Mouse (Mus musculus) Muller cell, postnatal 12 days (primary cell): Measurements from ENCODE around the gene Lekr1.

Source experiments
- DNase-seq: peaks from one replicate; pipeline ENCODE4 v3.0.0-alpha.2; 2015; ENCODE audit errors: inconsistent ontology term

The Lekr1 gene

DNA sequence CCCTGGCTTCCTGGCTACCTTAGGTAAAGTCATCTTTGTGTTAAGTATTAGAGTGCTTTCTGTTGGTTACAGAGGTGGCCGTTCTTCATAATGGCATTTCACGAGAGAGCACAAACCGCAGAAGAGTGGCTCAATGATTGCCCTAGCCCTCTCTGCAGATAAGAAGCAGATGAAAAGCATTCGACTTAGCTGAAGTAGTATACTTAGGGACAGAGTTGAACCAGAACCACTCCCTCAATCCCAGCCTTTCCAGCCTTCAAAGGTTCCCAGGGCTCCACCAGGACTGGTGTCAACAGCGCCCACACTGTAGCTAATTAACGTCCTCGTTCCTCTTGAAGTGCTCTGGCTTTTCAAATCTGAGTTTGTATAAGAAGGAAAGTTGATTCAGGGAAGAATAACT, 166.4 kb downstream of the Lekr1 start:
- no peak for DNase-seq

DNA sequence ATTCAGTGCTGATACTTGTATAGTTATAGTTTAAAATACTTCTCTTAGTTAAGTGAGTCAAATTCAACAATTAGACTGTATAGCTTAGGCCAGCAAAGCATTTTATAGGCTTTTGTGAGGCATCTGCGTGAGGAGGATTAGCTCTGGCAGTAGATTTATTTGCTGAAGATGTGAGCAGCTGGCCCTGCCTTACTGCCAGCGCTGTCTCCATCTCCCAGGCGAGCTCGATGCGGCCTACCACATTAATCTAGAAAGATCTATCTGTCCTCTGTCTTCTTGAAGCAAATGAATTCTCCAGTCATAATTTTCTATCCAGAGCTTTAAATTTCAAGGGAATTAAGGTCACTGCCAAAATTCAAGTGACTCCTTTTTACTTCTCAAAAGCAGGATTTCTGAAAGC, 170.4 kb downstream of the Lekr1 start:
- DNase-seq = no peak

DNA sequence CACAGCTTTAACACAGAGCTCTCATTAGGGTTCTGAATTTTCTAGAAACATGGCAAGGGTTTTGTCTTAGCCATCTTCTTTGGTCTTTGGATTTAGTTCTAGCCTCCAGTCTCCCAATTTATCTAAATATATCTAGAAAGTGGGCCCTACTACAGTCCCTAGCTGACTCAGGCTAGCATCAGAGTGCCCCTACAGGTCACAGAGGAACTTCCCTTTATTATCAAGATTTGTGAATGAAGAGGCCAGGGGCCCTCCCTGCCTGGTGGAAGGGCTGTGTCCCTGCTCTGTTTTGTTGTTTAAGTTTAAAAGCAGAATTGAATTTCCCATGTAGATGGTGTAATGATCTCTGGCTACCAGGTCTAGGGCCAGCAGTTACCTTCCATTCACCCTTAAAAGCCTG, 173.6 kb downstream of the Lekr1 start:
- no peak for DNase-seq

DNA sequence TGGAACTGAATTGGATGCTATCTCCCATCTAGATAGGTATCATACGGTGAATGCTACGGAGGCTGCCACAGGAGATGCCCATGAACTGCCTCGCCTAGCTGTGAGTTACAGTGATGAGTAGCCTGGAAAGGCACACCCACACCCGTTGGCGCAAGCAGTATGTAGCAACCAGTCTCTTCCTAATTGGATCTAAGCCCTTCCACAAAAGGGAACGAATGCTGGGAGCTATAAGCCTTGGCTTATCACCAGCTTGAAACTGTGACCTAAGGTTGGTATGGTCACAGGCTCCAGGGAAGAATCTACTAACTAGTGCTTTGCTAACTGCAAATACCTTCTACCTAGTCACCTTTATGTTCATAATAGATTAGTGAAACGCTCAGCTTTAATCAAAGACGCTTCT, 175.1 kb downstream of the Lekr1 start:
- DNase-seq = no peak

DNA sequence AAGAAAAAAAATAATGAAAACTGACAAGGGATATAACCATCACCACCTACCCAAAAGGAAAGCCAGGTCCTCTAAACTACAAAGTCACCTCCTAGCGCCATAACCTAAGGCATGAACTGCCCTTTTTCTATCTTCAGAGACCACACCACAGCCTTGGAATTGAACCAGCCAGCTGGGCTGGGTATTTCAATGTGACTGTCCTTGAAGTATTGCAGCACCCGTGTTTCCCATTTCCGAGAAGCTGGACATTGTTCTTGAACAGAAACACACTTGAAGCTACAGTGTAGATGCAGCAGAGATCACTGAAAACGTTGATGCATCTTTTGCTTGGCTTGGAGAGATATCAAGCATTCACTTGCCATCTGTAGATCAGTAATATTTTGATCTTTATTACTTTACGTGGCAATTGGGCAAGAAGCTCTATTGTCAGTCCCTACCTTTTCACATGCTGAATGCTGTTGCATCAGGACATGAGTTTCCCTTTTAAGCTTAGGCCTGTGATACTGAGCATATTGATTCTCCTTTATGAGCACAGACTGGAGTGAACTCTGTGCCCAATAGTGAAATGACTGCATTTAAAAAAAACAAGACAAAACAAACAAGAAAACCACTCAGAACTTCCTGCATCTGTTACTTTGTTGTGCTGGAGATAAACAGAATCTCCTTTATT, 176.6 kb downstream of the Lekr1 start:
- DNase-seq = no peak

DNA sequence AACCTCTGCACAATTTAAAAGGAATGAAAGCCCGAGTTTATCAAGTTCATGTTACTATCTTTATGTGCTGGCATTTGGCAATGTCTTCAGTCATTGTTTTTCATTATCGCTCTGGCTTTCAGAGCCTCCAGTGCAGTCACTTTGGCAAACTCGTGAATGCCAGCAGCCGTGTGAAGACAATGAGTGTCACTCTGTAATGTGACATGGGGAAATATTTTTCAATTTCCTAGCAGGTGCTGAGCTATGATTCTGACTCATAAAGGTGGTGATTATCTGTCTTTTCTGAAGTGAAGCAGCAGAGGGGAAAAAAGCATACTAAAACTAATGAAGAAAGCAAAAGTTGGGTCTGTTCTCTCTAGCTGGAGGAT, 177.1 kb downstream of the Lekr1 start:
- DNase-seq = peak; percentile 26

DNA sequence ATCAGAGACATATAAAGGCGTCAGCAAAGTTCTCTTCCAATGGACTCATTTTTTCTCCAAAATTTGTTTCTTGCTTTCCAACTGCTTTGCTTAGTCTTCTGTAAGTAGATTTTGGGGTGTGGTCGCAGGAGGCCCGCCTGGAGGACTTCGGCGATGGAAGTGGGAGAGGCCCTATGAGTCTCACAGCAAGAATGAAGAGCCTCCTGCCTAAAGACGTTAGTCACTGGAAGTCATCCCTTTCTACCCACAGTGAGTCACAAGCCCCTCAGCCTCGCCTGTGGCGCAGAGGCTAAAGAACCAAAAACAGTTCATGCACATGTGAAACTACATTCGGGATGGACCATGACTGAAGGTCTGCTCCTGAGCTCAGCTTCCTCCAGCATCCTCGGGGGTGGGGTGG, 178.3 kb downstream of the Lekr1 start:
- peak; percentile 72 for DNase-seq

DNA sequence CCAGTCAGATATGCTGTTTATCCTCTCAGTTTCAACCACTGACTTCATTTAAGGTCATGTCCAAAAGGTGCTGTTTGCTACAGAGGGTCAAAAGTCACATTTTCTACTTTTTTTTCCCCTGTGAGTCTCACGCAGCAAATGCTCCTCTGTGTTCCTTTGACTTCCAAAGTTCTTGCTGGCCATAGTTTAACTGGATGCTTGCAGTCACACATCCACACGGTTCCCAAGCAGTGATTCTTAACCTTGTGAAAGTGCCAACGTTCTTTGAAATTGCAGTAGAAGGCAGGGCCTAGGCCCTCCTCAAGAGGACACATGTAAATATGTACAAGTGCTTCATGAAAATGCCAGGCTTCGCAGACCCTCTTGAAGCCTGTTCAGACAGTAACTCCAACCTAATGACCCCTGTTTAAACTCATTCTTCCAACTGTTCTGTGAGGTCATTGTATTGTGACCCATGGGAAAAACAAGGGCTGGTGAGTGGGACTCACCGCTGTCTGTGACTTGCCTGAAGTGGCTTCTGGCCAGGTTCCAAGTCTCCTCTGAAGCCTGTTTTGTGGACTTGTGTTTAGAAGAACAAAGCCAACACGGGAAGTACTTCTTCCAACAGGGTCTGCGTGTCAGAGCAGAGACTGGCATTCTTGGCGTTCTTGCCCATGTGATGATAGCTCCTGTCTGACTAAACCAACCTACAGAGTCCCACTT, 179.0 kb downstream of the Lekr1 start:
- DNase-seq = peak; percentile 38

DNA sequence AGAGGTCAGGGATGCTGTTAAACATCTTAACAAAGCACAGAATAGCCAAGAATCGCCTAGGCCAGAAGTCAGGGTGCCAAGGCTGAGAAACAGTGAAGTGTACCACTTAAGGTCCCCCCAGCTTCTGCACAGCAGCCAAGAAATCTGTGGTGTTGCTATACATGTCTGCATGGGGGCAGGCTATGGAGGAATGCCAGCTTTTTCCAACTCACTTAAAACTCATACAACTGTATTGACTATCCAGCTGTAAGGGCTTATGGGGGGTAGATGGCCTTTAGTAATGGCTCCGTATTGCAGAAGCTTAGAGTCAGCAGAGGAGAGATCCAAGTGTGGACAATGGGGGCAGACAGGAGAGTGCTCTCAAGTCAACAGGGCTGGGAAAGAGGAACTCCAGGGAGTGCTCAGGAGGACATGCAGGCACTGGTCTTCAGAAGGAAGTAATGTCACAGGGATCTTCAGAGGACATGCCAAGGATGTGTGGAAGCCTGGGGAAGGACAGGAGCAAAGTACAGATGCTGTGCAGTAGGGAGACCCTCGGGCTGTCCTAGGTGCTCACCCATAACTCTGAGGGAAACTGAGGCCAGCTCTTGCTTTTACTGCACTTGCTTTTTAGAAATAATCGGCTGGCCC, 181.2 kb downstream of the Lekr1 start:
- no peak for DNase-seq

DNA sequence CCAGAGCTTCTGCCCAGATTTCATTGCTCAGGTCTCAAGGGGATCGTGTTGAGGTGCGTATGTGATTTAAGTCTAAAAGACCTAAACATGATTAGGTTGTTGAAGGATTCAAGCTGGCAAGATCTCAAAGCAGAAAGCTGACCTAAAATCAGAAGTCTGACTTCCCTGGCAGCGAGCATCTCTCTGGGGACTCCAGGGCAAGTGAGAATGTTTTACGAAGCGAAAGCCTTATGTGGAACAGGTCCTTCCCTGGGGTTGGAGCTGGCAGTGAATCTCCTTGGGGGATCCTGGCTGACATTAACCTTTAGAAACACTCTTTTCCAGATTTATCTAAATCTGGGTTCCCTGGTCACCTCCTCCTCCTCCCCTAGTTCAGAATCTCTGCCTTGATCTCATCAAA, 187.7 kb downstream of the Lekr1 start:
- no peak for DNase-seq

DNA sequence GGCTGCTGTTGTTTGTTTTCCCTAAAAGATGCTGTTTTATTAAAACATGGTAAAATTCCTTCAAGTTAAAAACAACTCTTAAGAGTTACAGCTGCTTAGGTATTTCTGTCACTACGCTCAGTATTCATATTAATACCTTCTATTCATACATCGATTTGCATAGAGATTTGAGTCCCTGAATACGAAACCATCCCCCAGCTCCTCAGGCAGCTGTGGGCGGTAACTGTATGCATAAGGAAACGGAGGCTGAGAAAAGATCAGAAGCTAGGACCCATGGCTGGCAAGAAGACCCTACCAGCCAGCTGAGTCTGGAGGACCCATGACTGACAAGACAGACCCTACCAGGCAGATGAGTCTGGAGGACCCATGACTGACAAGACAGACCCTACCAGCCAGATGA, 189.5 kb downstream of the Lekr1 start:
- no peak for DNase-seq

DNA sequence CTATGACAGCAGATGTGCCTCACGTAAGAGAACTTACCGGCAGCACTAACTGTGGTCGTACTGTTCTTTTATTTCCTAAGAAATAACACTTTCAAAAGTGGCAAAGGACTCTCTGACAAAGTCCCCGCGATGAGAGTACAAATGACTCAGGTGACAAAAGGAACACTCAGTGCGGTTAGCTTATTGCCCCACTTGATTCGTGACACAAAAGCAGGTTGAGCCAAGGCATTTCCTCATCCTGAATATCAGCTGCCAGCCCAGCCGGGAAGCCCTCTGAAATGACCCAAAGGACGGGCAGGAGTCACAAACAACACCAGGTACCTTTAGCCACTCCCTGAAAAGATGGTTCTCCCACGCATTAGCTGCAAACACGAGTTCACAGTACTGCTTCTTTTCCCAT, 192.1 kb downstream of the Lekr1 start:
- DNase-seq = no peak

DNA sequence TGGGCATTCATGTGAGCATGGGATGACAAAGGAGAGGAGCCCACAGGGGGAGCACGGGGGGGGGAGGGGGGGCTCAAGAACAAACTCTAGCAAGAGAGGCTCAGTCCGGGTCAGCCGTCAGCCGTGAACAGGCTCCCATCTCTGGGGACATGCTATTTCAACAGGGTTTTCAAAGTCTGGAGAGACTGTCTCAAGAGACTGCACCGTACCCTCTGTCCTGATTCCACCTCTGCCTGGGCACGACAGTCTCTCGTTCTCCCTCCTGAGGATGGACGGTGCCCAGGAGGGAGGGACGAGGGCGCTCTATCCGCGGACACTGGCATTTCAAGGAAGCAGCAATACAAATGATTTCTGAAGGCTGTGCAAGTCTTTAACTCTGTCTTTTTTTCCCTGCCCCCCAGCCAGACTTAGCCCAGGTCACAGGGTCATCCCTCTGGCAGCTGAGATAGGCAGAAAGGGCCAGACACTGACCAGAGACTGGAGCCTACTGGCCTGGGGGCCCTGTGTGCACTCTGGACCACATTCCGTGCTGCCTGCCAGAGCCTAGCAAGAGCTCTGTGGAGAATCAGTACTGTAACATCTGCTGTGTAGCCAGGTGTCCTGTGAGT, 192.8 kb downstream of the Lekr1 start:
- peak; percentile 27 for DNase-seq

DNA sequence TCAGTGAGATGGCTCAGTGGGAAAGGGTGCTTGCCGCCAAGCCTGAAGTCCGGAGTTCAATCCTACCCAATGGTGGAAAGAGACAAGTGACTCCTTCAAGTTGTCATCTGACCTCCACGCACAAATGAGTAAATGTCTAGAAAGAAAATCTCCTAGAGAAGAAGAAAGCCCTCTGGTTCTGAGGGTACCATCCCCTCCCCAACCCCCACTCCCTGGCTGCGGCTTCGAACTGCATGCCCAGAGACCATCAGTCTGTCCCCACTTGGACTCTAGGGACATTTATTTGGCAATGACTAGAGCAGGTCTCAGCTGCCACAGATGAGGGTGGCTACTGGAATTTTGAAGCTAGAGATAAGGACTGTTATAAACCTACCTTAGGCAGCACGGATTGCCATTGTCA, 193.7 kb downstream of the Lekr1 start:
- DNase-seq = no peak

DNA sequence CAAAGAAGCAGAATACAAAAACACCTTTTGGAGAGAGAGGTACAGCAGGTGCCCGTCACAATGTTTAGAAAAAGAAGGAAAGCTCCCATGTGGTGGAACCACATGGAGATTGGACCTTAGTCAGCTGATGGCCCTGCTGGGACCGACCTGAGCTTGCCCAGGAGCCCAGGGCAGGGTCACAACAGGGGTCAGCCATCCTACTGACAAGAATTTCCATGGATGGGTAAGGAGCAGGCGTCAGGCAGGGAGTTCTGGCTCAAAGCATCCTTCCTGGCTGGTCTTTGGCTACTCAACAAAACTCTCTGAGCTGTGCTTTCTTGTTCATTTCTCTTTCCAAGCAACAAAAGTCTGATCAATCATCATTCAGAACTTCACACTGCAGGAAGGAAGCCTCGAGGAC, 194.9 kb downstream of the Lekr1 start:
- no peak for DNase-seq

DNA sequence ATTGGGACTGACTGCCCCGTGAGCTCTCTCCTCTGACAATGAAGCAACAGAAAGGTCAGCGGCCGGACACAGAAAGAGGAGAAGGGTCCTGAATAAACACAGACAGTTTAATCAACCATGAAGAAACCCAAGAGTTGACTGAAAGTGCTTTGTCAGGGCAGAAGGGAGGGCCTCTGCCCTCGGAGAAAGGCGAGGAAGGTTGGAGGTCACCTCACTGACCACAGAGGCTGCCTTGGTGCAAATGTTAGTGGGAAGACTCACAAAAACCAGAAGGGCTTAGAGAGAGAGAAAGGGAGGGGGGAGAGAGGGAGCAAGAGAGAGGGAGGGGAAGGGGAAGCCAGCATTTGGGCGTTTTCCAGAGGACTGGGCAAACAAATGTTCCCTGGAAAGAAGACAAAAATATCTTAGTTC, 195.4 kb downstream of the Lekr1 start:
- peak; percentile 89 for DNase-seq

DNA sequence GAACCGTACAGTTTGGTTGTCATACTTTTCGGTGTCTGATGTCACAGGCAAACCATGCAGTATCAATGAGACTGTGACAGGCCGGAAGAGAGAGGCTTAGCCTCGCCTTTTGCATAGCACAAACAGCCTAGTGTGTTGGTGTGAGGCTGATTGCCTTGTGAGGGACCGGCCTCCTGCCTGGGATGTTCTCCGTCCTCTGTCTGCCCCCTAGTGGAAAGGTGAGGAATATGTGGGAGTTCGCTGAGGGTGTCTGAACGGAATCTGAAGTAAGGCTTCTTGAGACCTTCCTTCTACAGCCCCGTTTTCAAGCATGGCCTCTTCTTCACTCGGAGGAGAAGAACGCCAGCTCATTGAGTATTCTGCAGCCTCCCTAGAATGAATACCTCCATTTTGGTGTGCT, 197.3 kb downstream of the Lekr1 start:
- peak; percentile 81 for DNase-seq

DNA sequence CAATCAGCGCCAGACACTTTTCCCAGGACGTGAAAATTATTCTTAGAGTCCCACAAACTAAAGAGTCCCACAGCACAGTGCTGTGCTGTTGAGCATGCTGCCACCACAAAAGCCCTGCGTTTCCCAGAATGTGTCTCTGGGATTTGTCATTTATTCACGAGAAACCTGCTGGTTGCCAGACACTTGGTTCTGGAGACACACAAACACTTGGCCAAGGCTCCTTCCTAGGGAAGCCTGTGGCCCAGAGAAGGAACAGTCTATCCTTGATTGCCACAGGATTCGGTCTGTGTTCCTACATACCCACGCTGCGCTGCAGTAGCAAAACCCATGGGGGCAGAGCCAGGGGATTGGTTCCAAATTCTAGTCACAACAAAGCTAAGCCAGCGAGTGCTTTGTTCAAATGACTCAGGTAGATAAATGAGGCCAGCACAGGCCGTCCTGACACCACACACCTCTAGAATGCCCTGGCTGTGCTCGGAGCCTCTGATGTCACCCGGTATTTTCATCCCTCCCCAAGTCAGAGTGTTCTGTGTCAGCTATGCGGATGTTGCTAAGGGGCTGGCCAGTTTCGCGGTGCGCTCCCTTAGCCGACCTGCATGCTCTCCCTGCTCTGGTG, 197.8 kb downstream of the Lekr1 start:
- peak; percentile 58 for DNase-seq

DNA sequence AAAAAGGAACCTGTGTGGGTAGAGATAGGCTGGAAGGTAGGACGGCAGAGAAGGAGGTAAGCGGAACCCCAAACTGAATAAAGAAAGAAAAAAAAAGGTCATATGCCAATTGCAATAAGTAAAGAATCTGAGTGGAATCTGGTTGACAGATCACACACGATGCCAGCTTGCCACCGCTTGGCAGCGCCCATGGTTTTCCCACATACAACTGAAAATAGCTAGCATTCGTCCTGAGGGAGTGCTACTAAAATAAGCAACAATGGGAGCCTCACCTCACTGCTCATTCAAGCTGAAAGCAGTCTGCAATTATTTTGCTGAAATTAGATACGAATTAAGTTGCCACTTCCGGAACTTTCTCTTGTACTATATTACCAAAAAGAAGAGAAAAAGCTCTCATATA, 202.9 kb downstream of the Lekr1 start:
- DNase-seq = no peak

DNA sequence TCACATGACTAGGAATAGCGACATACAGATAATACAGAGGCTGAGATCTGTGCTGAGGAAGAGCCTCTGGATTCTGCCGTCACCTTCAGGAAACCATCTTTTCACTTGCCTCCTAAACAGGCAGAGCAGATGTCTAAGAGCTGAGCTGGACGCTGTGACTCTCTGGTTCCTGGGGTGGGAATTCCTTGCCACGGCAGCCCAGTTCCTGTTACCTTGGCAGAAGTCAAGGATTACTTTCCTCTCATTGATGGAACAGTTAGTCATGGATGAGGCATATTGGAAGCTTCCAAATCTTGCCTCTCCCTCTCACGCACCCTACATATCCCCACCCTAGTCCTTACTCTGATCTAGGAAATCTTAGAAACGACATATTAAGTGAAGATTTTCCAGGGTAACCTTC, 203.7 kb downstream of the Lekr1 start:
- no peak for DNase-seq

DNA sequence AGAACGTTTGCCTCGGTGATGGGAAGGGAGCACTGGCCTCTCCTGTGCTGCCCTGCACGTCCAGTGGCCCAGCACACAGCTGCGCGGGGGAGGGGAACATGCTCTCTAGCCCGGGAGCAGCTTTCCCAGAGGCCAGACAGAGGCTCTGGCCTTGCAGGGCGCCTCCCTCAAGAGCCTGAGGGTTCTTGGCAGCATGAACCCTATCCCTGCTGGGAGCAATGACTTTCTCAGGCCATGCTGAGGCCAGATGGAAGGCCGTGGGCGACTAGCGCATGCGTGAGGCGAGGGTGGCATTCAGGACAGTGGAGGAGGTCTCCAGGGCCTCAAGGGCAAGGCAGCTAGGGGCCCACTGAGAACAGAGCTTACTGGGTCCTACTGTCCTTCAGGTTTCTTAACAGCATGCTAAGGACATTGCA, 205.2 kb downstream of the Lekr1 start:
- DNase-seq = peak; percentile 88

DNA sequence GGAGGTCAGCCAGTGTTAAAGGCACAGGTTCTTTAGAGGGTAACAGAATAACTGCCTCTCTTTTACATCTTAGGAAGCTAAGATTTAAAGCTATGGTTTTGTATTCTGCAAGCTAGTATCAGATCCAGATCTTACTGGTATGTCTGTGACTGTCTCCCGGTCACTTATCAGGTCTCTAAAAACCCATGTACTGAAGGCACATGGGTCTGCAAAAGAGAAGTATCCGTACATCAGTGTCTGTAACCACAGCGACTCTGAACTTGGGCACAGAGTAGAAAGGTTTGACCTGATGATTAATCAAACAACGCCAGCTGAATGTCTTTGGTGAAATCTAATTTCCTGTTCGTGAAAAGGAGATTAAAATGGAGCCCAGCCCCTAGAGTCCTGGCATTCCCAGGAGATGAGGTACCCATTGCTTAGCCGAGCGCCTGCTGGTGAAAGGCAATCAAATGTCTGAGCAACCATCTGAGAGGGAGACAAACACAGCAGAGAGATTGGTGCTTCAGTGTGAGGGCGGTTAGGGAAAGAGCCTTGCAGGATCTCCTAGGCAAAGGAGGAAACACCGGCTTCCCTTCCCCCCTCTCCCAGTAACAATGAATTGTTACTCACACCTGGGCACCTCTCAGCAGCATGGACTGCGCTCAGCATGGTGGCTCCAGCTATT, 205.7 kb downstream of the Lekr1 start:
- peak; percentile 30 for DNase-seq
